Mouse (Mus musculus) G1E (cell line): ENCODE measurements around the gene Eif2s1. TPM values are rescaled to one million over a fixed set of nuclear protein-coding genes. Genes with fewer than 3 reads are reported as not detected.

Source experiments
- ATAC-seq: 2 replicates; pipeline ENCODE4 v1.8.0; 2016; ENCODE audit warnings: mild to moderate bottlenecking; ENCODE audit not compliant: insufficient number of reproducible peaks, poor library complexity, low FRiP score, severe bottlenecking; ENCODE audit errors: extremely low read depth
- DNase-seq: peaks from one replicate; pipeline ENCODE4 v3.0.0; 2012; ENCODE audit warnings: low spot score
- H3K27me3 ChIP-seq: 2 replicates; pipeline ENCODE4 v1.6.1; 2012; ENCODE audit warnings: mild to moderate bottlenecking, low read length, inconsistent platforms; ENCODE audit not compliant: insufficient read depth
- H3K36me3 ChIP-seq: replicated peaks from 2 replicates; pipeline ENCODE3; 2012; ENCODE audit warnings: mild to moderate bottlenecking, inconsistent platforms
- H3K4me1 ChIP-seq: 2 replicates; pipeline ENCODE4 v1.6.1; 2012; ENCODE audit warnings: low read depth, low read length, inconsistent platforms, mixed read lengths; ENCODE audit not compliant: insufficient read depth
- H3K4me3 ChIP-seq: 2 replicates; pipeline ENCODE4 v1.5.1; 2012; ENCODE audit warnings: low read depth, mild to moderate bottlenecking, inconsistent platforms, low read length, moderate library complexity, mixed read lengths
- H3K9me3 ChIP-seq: replicated peaks from 2 replicates; pipeline ENCODE4 v1.6.1; 2012; ENCODE audit warnings: inconsistent platforms
- CTCF ChIP-seq: IDR thresholded peaks from 2 replicates; pipeline ENCODE4 v1.5.1; 2012; ENCODE audit warnings: low read depth, low read length, inconsistent platforms, mixed read lengths
- GATA1 ChIP-seq: IDR thresholded peaks from 2 replicates; pipeline ENCODE4 v1.6.1; 2012; ENCODE audit warnings: borderline replicate concordance, low read length, inconsistent platforms, mixed read lengths
- GATA2 ChIP-seq: IDR thresholded peaks from 2 replicates; pipeline ENCODE4 v1.6.1; 2012; ENCODE audit warnings: low read depth, low read length, inconsistent platforms, borderline replicate concordance
- POLR2AphosphoS5 ChIP-seq: IDR thresholded peaks from 2 replicates; pipeline ENCODE4 v1.6.1; 2012; ENCODE audit warnings: low read depth, low read length, inconsistent platforms; ENCODE audit not compliant: insufficient replicate concordance
- TAL1 ChIP-seq: conservative IDR thresholded peaks from 2 replicates; pipeline ENCODE4 v1.6.1; 2012; ENCODE audit warnings: low read depth, low read length, inconsistent platforms, mixed read lengths
- polyA plus RNA-seq: library from polyadenylated mRNA; stranded (reverse); fragments of >175 nt; gene quantifications from 2 replicates; pipeline ENCODE4 v1.2.3, GENCODE M21; 2012
- total RNA-seq, 2 experiments: library from RNA; stranded (forward) in 1 of 2; stranded (reverse) in 1 of 2; fragments of 200-1000 nt in 1 of 2; fragments of >200 nt in 1 of 2; fragmentation: Nextera tagmentation in 1 of 2; gene quantifications; 2 replicates each; pipeline ENCODE4 v1.2.3; 2014 to 2017

Eif2s1 gene
- total and polyA plus RNA-seq, 3 experiments: 52.3 to 332 (median 198) TPM

DNA sequence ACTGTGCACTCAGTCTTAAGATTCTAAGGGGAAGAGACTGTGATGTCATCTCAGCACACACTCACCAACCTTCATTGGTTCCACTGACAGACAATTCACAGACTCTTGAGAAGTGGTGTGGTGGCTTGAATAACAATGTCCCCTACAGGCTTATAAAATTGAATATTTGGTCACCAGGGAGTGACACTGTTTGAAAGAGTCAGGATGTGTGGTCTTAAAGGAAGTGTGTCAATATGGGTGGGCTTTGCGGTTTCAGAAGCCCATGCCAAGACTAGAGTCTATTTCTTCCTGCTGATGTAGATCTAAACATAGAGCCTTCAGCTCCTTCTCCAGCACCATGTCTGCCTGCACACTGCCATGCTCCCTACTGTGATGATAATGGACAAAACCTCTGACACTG, 36.2 kb downstream of the Eif2s1 start:
- ATAC-seq (no peak), DNase-seq (no peak)
- Histone ChIP-seq H3K36me3 (no peaks in the 10 kb centered on the region), H3K27me3 (peaks cover 17% of the 10 kb centered on the region), H3K4me1 (peaks cover 12% of the 10 kb centered on the region), H3K9me3 (no peaks in the 10 kb centered on the region), H3K4me3 (no peak overlapping the region)
- no peak for TF ChIP-seq CTCF

DNA sequence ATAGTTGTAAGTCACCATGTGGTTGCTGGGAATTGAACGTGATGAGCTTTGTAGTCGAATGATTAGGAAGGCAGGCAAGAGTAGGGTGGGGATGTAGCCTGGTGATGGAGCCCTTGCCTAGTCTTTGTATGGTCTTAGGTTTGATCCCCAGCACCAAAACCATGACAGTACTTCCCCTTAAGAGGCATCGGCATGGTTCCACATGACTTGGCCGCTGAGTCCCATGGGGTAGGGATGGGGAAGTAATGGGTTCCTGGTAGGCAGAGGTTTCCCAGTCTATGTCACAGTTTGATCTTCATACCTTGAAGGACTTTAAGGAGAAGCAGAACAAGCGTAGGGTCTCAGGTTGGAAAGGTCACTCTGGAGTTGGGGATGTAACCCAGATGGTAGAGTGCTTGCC, 39.8 kb downstream of the Eif2s1 start:
- H3K4me3 ChIP-seq: no peak overlapping the region
- no peak for ATAC-seq
- peaks cover 13% of the 10 kb centered on the region for H3K4me1 ChIP-seq

DNA sequence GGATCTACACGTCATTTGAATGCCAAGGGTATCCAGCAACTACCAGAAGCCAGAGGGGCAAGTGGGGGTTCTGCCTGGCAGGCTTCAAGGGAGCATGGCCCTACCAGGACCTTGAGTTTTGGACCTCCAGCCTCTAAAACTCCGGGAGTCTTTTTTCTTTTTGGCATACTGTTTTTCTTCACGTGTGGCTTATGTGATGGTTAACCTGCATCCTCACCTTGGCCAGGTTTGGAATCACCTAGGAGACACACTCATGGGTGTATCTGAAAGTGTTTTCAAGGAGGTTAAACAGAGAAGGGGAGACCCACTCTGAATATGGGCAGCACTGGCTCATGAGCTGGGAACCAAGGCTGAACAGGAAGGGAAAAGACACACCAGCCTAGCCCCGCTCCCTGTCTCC, 41.7 kb downstream of the Eif2s1 start:
- ATAC-seq (no peak), DNase-seq (no peak)
- H3K27me3 ChIP-seq: peaks cover 14% of the 10 kb centered on the region
- H3K4me3 ChIP-seq: no peak overlapping the region
- H3K4me1 ChIP-seq: peaks cover 13% of the 10 kb centered on the region
- peaks cover 14% of the 10 kb centered on the region for H3K9me3 ChIP-seq
- TF ChIP-seq TAL1 (no peak), POLR2AphosphoS5 (no peak), CTCF (no peak), GATA1 (no peak)
- H3K36me3 ChIP-seq: no peaks in the 10 kb centered on the region

More for the DNA sequence above, 39.8 kb downstream of the Eif2s1 start:
- Histone ChIP-seq H3K36me3 (no peaks in the 10 kb centered on the region), H3K9me3 (no peaks in the 10 kb centered on the region; the same call in 1 of the 2 replicates), H3K27me3 (peaks cover 10% of the 10 kb centered on the region)
- DNase-seq: no peak
- TF ChIP-seq GATA1 (no peak), TAL1 (no peak), CTCF (no peak), GATA2 (no peak), POLR2AphosphoS5 (no peak)

DNA sequence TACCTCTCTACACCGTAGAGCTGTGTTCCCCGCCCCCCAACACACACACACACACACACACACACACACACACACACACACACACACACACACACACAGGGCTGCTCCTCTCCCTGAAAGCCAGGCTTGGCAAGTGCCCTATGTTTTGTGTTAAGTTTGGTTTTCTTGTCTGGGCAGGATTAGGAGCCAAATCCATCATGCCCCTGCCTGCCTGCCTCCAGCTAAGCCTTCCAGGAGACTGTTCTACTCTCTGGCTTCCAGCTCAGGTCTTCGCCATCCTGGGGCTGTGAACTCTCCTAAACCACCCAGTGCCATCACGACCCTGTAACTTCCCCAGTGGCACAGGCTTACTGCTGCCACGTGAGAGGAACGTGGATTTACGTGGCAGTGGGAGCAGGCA, 42.9 kb downstream of the Eif2s1 start:
- Histone ChIP-seq H3K4me1 (peaks cover 16% of the 10 kb centered on the region), H3K36me3 (no peaks in the 10 kb centered on the region), H3K4me3 (no peak overlapping the region)

DNA sequence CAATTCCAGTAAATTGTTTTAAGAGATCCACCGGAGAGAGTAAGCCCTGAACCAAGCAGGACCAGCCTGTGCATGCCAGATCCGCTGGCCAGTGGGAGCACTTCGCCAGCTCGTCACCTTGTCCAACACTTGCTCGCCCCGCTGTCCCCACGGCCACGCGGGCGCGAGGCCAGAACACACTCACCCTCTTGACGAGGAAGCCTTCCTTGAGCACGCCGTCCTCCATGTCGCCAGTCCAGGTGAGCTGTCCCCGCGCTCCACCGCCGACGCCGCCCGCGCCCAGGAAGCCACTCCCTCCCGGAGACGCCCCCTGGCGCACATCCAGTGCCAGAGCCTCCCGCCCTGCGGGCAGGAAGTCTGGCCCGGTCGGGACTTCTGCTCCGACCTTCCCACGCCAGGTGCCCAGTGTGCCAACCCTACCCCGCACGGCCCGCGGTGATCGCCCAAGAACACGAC, 45.1 kb downstream of the Eif2s1 start, which contains the start of gene Plek2:
TSS of gene Plek2 (minus strand) at position 258 of the 456 bp plus-strand sequence.
- TF ChIP-seq GATA2 (no peak), TAL1 (no peak), POLR2AphosphoS5 (no peak), GATA1 (no peak), CTCF (no peak)
- Histone ChIP-seq H3K4me1 (peaks cover 35% of the 10 kb centered on the region), H3K27me3 (peaks cover 10% of the 10 kb centered on the region), H3K36me3 (no peaks in the 10 kb centered on the region), H3K9me3 (peaks cover 26% of the 10 kb centered on the region), H3K4me3 (peak within 1 kb of the TSS; percentile 31; the same call in 1 of the 2 replicates)
- DNase-seq (no peak), ATAC-seq (no peak)

More for the DNA sequence above, 42.9 kb downstream of the Eif2s1 start:
- DNase-seq (no peak), ATAC-seq (no peak)
- peaks cover 25% of the 10 kb centered on the region for H3K9me3 ChIP-seq
- no peak for TF ChIP-seq POLR2AphosphoS5
- no peak for TF ChIP-seq CTCF
- TF ChIP-seq GATA1: no peak
- no peak for TF ChIP-seq TAL1
- no peak for TF ChIP-seq GATA2
- H3K27me3 ChIP-seq: peaks cover 14% of the 10 kb centered on the region

DNA sequence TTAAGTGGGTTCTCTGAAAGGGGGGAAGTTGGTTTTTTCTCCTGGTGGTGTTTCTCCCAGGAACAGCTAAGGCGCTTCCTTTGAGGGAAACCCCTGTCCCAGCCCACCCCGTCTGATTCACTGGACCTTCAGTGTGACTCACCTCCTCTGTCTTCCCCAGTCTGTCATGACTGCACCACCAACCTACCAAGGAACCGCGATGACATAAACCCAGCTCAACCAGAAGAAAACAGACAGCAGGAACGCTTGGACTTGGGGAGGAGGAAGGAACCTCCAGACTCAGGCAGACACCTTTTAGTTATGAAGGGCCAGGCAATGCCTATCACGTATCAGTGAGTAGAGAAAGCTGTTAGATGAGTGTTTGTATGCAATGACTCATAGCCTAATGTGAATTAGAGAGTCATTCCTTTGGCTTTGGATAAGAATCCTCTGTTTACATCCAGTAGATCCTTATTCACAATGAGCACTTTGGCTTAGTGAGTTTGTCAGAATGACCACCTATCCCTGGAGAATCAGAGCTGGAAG, 46.5 kb downstream of the Eif2s1 start:
- Histone ChIP-seq H3K4me3 (no peak overlapping the region), H3K36me3 (no peaks in the 10 kb centered on the region), H3K27me3 (peaks cover 10% of the 10 kb centered on the region), H3K9me3 (peaks cover 26% of the 10 kb centered on the region), H3K4me1 (peaks cover 44% of the 10 kb centered on the region)
- DNase-seq: no peak
- TF ChIP-seq CTCF: no peak
- ATAC-seq: no peak

DNA sequence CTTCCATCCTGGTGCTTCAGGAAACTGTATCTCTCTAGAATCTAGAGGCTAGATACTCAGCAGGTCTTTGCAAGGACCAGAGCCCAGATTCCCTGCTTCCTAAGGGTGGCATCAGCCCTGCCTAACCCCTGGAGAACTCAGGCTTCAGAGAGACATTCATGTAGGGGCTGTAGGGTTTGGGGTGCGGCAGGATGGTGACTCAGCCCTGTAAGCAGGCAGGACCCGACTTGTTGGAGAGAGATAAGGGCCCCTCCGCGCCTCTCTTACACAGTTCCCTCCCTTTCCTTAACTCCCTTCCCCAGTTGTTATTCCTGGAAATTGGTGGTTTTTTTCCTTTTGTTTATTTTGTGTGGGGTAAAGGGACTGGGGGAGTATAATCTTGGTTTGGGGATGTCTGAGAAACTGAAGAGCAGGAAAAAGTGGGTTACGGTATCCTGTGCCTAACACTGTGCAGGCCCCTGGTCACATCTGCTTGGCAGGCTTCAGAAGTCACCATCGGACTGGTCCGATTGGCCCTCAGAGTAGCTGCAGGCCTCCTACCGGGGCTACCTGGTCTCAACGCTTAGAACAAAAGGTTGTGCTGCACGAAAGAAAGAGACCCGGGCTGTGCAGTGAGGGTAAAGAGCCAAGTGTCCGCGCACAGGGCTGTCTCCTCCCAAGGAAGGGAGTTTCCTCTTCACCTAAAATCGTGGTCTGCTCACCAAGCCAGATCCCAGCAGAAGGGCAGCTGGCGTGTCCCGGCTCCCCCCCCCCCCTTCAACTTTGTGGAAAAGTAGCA, 49.3 kb downstream of the Eif2s1 start:
- no peaks in the 10 kb centered on the region for H3K36me3 ChIP-seq
- peak; percentile 86 for ATAC-seq
- peaks cover 4% of the 10 kb centered on the region; the same call in 1 of the 2 replicates for H3K27me3 ChIP-seq
- TF ChIP-seq GATA1 (no peak), GATA2 (no peak), TAL1 (peak; percentile 48)
- peaks cover 26% of the 10 kb centered on the region for H3K9me3 ChIP-seq
- peak overlapping the region; percentile 68; the same call in 1 of the 2 replicates for H3K4me3 ChIP-seq
- peak; percentile 76 for DNase-seq
- peaks cover 45% of the 10 kb centered on the region for H3K4me1 ChIP-seq
